Comparison of ENCODE assay signal across 12 mouse cellular contexts in genomic region chr14:102748687-102749086, GRCm38 (mm10).
DNase-seq lines count a peak whose midpoint lies in the region; ATAC-seq and TF ChIP-seq lines count a peak whose summit lies in the region.
"Had no signal": no experiment of that assay in that cellular context is flagged by ENCODE, and none has a peak within 500 bp of the region (broad histone marks: within the 10 kb centered on the region; RNA-seq: fewer than 3 reads in every experiment).

No protein-coding gene starts in this region.

- H3K79me2 ChIP-seq in MEL (ENCODE audit: control insufficient read depth, insufficient read depth, low read length, poor library complexity): no peaks in the 10 kb centered on the region

- ATAC-seq in kidney, embryonic 16.5 days (ENCODE audit: low FRiP score, low TSS enrichment): no peak; the same call in 1 of the 2 replicates
- ATAC-seq in lung, embryonic 16.5 days (ENCODE audit: low read depth): peak; percentile 45; the same call in 1 of the 2 replicates
- ATAC-seq: midbrain, embryonic 15.5 days had no signal

- H3K27me3 ChIP-seq in kidney, embryonic 16.5 days (ENCODE audit: insufficient read depth, low read length): no peaks in the 10 kb centered on the region
- H3K27me3 ChIP-seq in MEL (ENCODE audit: control insufficient read depth in 1 of 2, insufficient read depth in 2 of 2, low read length in 2 of 2): no peaks in the 10 kb centered on the region
- no peaks in the 10 kb centered on the region for H3K27me3 ChIP-seq in lung, embryonic 16.5 days (ENCODE audit: control insufficient read depth, insufficient read depth, low read depth, low read length)
- H3K27me3 ChIP-seq: hindbrain, embryonic 15.5 days; limb, embryonic 15.5 days; midbrain, embryonic 15.5 days had no signal

- H3K9ac ChIP-seq in kidney, embryonic 16.5 days (replicated peaks; ENCODE audit: low read length): no peak overlapping the region
- H3K9ac ChIP-seq in MEL (ENCODE audit: control insufficient read depth, low read depth, low read length, poor library complexity, severe bottlenecking): no peak overlapping the region
- no peak overlapping the region for H3K9ac ChIP-seq in lung, embryonic 16.5 days (ENCODE audit: low read length)
- H3K9ac ChIP-seq: hindbrain, embryonic 15.5 days; limb, embryonic 15.5 days; midbrain, embryonic 15.5 days had no signal

- H3K36me3 ChIP-seq in kidney, embryonic 16.5 days (ENCODE audit: insufficient read depth, low read length): no peaks in the 10 kb centered on the region
- peaks cover 0 to 6% of the 10 kb centered on the region in 2 experiments; a peak in 2 of 4 replicates for H3K36me3 ChIP-seq in MEL (ENCODE audit: control insufficient read depth in 1 of 2, insufficient read depth in 2 of 2, low read length in 2 of 2)
- no peaks in the 10 kb centered on the region for H3K36me3 ChIP-seq in lung, embryonic 16.5 days (ENCODE audit: control insufficient read depth, insufficient read depth, low read length)
- H3K36me3 ChIP-seq: hindbrain, embryonic 15.5 days; limb, embryonic 15.5 days; midbrain, embryonic 15.5 days had no signal

- peak; percentile 7 for DNase-seq in adrenal gland, postnatal 14 days
- no peak for DNase-seq in adrenal gland, adult 18-20 months (ENCODE audit: low spot score in 2 of 2)
- DNase-seq in kidney, postnatal 10 days: peak; percentile 75
- DNase-seq in MEL (ENCODE audit: low read depth, low spot score): peak; percentile 84
- no peak for DNase-seq in cerebellum, postnatal 36 days
- no peak for DNase-seq in urinary bladder, postnatal 10 days (ENCODE audit: low spot score)
- DNase-seq: cerebellum, postnatal 25 days had no signal

- no peaks in the 10 kb centered on the region for H3K4me1 ChIP-seq in kidney, embryonic 16.5 days (ENCODE audit: insufficient read depth, low read length)
- peaks cover 0 to 3% of the 10 kb centered on the region in 2 experiments; a peak in 1 of 4 replicates for H3K4me1 ChIP-seq in MEL (ENCODE audit: control insufficient read depth in 1 of 2, insufficient read depth in 2 of 2, low read length in 2 of 2)
- no peaks in the 10 kb centered on the region for H3K4me1 ChIP-seq in lung, embryonic 16.5 days (replicated peaks; ENCODE audit: control insufficient read depth, insufficient read depth, low read length)
- H3K4me1 ChIP-seq: hindbrain, embryonic 15.5 days; limb, embryonic 15.5 days; midbrain, embryonic 15.5 days had no signal

- no peaks in the 10 kb centered on the region for H3K9me3 ChIP-seq in kidney, embryonic 16.5 days (ENCODE audit: low read length)
- no peaks in the 10 kb centered on the region for H3K9me3 ChIP-seq in MEL (replicated peaks; ENCODE audit: insufficient read depth, low read length)
- no peaks in the 10 kb centered on the region for H3K9me3 ChIP-seq in lung, embryonic 16.5 days (ENCODE audit: control insufficient read depth, low read length)
- H3K9me3 ChIP-seq: hindbrain, embryonic 15.5 days; limb, embryonic 15.5 days; midbrain, embryonic 15.5 days had no signal

- no peak overlapping the region for H3K4me2 ChIP-seq in kidney, embryonic 16.5 days (replicated peaks; ENCODE audit: low read depth, low read length)
- H3K4me2 ChIP-seq in lung, embryonic 16.5 days (ENCODE audit: low read depth, low read length): no peak overlapping the region
- H3K4me2 ChIP-seq: hindbrain, embryonic 15.5 days; limb, embryonic 15.5 days; midbrain, embryonic 15.5 days had no signal

- WGBS in kidney, embryonic 16.5 days: 65% methylated on average over 1 of the region's 1 CpGs
- 36% methylated on average over 1 of the region's 1 CpGs for WGBS in lung, embryonic 16.5 days

- no peak overlapping the region for H3K4me3 ChIP-seq in kidney, embryonic 16.5 days (ENCODE audit: low read length)
- no peak overlapping the region for H3K4me3 ChIP-seq in MEL (ENCODE audit: control insufficient read depth in 1 of 2, insufficient read depth in 1 of 2, low read depth in 2 of 2, low read length in 2 of 2)
- no peak overlapping the region for H3K4me3 ChIP-seq in lung, embryonic 16.5 days (ENCODE audit: low read length)
- H3K4me3 ChIP-seq: hindbrain, embryonic 15.5 days; limb, embryonic 15.5 days; midbrain, embryonic 15.5 days had no signal

- TF ChIP-seq EP300 in MEL (IDR thresholded peaks at IDR 0.05; ENCODE audit: low read depth in 1 of 2, low read length in 2 of 2): peak; percentile 82 to 92

- no peak for TF ChIP-seq RAD21 in MEL (IDR thresholded peaks at IDR 0.05; ENCODE audit: low read depth, low read length)

- H3K27ac ChIP-seq in kidney, embryonic 16.5 days (ENCODE audit: low read length): no peak overlapping the region
- H3K27ac ChIP-seq in MEL (ENCODE audit: control insufficient read depth, low read depth, low read length): no peak overlapping the region
- H3K27ac ChIP-seq in lung, embryonic 16.5 days (ENCODE audit: low read length): no peak overlapping the region
- H3K27ac ChIP-seq: hindbrain, embryonic 15.5 days; limb, embryonic 15.5 days; midbrain, embryonic 15.5 days had no signal

- no peak for TF ChIP-seq CTCF in MEL (IDR thresholded peaks at IDR 0.05 in 2 of 3, conservative IDR thresholded peaks at IDR 0.05 in 1 of 3; ENCODE audit: control insufficient read depth in 1 of 3, insufficient read depth in 1 of 3, low read depth in 2 of 3, low read length in 3 of 3, poor library complexity in 1 of 3, severe bottlenecking in 1 of 3)

- no peak for TF ChIP-seq POLR2A in MEL (IDR thresholded peaks at IDR 0.05; ENCODE audit: control insufficient read depth in 1 of 2, insufficient read depth in 1 of 2, low read depth in 1 of 2, low read length in 2 of 2, poor library complexity in 1 of 2)

TF ChIP-seq in MEL, 35 proteins besides CTCF, POLR2A, EP300 and RAD21:
- peak; percentile 89 for TF ChIP-seq GATA1 (IDR thresholded peaks at IDR 0.05; ENCODE audit: low read depth, low read length)
- no peak for TF ChIP-seq ELF1 (IDR thresholded peaks at IDR 0.05; ENCODE audit: low read depth, low read length)
- no peak for TF ChIP-seq MYB (IDR thresholded peaks at IDR 0.05; ENCODE audit: low read depth, low read length)
- peak; percentile 66 for TF ChIP-seq TCF12 (IDR thresholded peaks at IDR 0.05; ENCODE audit: low read depth, low read length)
- no peak for TF ChIP-seq SMC3 (IDR thresholded peaks at IDR 0.05; ENCODE audit: low read depth, low read length)
- TF ChIP-seq MEF2A (IDR thresholded peaks at IDR 0.05; ENCODE audit: extremely low read depth, insufficient replicate concordance, low read depth, low read length, poor library complexity, severe bottlenecking): peak; percentile 91; the same call in 1 of the 2 replicates
- peak; percentile 96 for TF ChIP-seq ZNF384 (IDR thresholded peaks at IDR 0.05; ENCODE audit: low read depth, low read length)
- peak; percentile 95 for TF ChIP-seq ETS1 (IDR thresholded peaks at IDR 0.05; ENCODE audit: low read depth, low read length)
- TF ChIP-seq POLR2AphosphoS5 (IDR thresholded peaks at IDR 0.05; ENCODE audit: borderline replicate concordance, low read depth, low read length): no peak
- TF ChIP-seq MAFK (IDR thresholded peaks at IDR 0.05; ENCODE audit: borderline replicate concordance, low read depth, low read length): no peak; the same call in 1 of the 2 replicates
- TF ChIP-seq UBTF (IDR thresholded peaks at IDR 0.05; ENCODE audit: borderline replicate concordance, insufficient read depth, low read depth, low read length): no peak
- no peak for TF ChIP-seq CHD1 (IDR thresholded peaks at IDR 0.05; ENCODE audit: low read depth, low read length)
- TF ChIP-seq TAL1 (IDR thresholded peaks at IDR 0.05; ENCODE audit: low read length): no peak
- no peak for TF ChIP-seq POLR2AphosphoS2 (IDR thresholded peaks at IDR 0.05; ENCODE audit: low read length)
- peak; percentile 56 for TF ChIP-seq RCOR1 (IDR thresholded peaks at IDR 0.05; ENCODE audit: low read depth, low read length)
- no peak for TF ChIP-seq BHLHE40 (IDR thresholded peaks at IDR 0.05; ENCODE audit: borderline replicate concordance, low read depth, low read length)
- no peak for TF ChIP-seq MXI1 (IDR thresholded peaks at IDR 0.05; ENCODE audit: low read depth, low read length)
- peak; percentile 56 for TF ChIP-seq SIN3A (IDR thresholded peaks at IDR 0.05; ENCODE audit: low read length)
TF ChIP-seq in MEL: peak in this region for 7.

Comparison
In these comparisons a context has a peak if more than half of its experiments do, and no peak if none do; other contexts are left out.
1. DNase-seq: peak in adrenal gland, postnatal 14 days (single experiment), kidney, postnatal 10 days (single experiment) and MEL (single experiment); none in adrenal gland, adult 18-20 months (0 of 2), cerebellum, postnatal 36 days (0 of 2) and urinary bladder, postnatal 10 days (single experiment).